In the genomic region with DNA sequence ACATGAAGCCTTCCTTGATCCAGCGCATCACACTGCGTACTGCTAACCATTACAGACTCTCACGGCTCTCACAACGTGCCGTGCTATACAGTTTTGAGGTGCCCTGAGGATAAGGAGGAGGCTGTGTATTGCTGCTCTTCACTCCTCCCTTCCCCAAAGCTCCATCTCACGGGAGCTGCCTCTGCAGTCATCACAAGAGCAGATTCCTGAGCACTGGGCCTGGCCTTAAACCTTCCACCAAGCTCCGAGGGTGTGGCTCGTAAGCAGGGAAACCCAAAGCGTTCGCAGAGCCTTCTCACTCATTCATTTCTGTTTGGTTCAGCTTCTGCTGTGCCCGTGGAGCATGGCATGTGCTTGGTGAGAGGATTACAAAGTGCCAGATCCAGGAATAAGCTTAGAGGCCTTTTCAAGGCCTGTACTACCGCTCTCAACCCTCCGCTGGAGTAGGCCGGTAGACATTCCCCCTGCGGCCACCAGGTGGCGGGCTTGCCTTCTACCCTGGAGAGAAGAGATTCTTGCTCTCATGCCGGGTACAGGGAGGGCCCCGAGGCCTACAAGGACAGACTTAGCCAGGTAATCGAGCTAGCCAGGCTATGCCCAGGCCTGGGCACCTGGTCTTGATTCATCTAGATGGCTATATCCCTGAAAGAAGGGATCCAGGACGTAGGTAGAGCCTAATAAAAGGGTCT, we compare ENCODE assay signal across 8 mouse cellular contexts. TPM values are rescaled to one million over a fixed set of nuclear protein-coding genes. Genes with fewer than 3 reads are reported as not detected.
DNase-seq lines count a peak whose midpoint lies in the region; ATAC-seq and TF ChIP-seq lines count a peak whose summit lies in the region.

No protein-coding gene starts in this region.

- peak overlapping the region; percentile 42 for H3K9ac ChIP-seq in CH12.LX (ENCODE audit: insufficient read depth, low read depth)
- H3K9ac ChIP-seq in forebrain, embryonic 13.5 days, result peak overlapping the region; percentile 60
- peak overlapping the region; percentile 29; the same call in 1 of the 2 replicates for H3K9ac ChIP-seq in liver, embryonic 15.5 days
- H3K9ac ChIP-seq in neural tube, embryonic 14.5 days (replicated peaks; ENCODE audit: low read depth, low read length), result peak overlapping the region; percentile 50

- peaks cover 0 to 28% of the 10 kb centered on the region in 2 experiments; a peak in 2 of 4 replicates for H3K4me1 ChIP-seq in CH12.LX (ENCODE audit: control insufficient read depth in 1 of 2, insufficient read depth in 2 of 2)
- H3K4me1 ChIP-seq in forebrain, embryonic 13.5 days, result no peaks in the 10 kb centered on the region; the same call in none of the 2 replicates
- peaks cover 16% of the 10 kb centered on the region for H3K4me1 ChIP-seq in liver, embryonic 15.5 days (replicated peaks)
- peaks cover 3% of the 10 kb centered on the region; the same call in 1 of the 2 replicates for H3K4me1 ChIP-seq in neural tube, embryonic 14.5 days (ENCODE audit: control insufficient read depth, insufficient read depth, low read length)
- peaks cover 14% of the 10 kb centered on the region for H3K4me1 ChIP-seq in testis, adult 2 months (ENCODE audit: control insufficient read depth, insufficient read depth, low read length)

- no peak for TF ChIP-seq EP300 in CH12.LX (IDR thresholded peaks at IDR 0.05; ENCODE audit: low read length)

- 44% methylated on average over 20 of the region's 20 CpGs for WGBS in forebrain, embryonic 13.5 days
- WGBS in liver, embryonic 15.5 days (ENCODE audit: insufficient replicate concordance), result 42% methylated on average over 20 of the region's 20 CpGs
- WGBS in neural tube, embryonic 14.5 days, result 42% methylated on average over 20 of the region's 20 CpGs

- H3K9me3 ChIP-seq in CH12.LX (replicated peaks; ENCODE audit: low read length), result peaks cover 7% of the 10 kb centered on the region
- no peaks in the 10 kb centered on the region for H3K9me3 ChIP-seq in forebrain, embryonic 13.5 days (replicated peaks)
- H3K9me3 ChIP-seq in liver, embryonic 15.5 days (replicated peaks), result no peaks in the 10 kb centered on the region
- no peaks in the 10 kb centered on the region for H3K9me3 ChIP-seq in neural tube, embryonic 14.5 days (ENCODE audit: control insufficient read depth, low read length)

- intact Hi-C loops in heart, postnatal 10 days (cut with DNase I), result loop anchor here (1.0 to 10.0 kb wide), 4 partner anchors 27 to 318 kb away; partner anchors contain the start of genes H13 and Pdrg1

- no peak overlapping the region for H3K4me3 ChIP-seq in CH12.LX (replicated peaks in 1 of 3; ENCODE audit: low read depth in 2 of 3, low read length in 2 of 3, poor library complexity in 1 of 3)
- no peak overlapping the region for H3K4me3 ChIP-seq in forebrain, embryonic 13.5 days
- H3K4me3 ChIP-seq in liver, embryonic 15.5 days (replicated peaks), result no peak overlapping the region
- H3K4me3 ChIP-seq in neural tube, embryonic 14.5 days (ENCODE audit: low read depth, low read length), result no peak overlapping the region
- H3K4me3 ChIP-seq in testis, adult 2 months (ENCODE audit: control insufficient read depth, low read depth, low read length), result no peak overlapping the region

- H3K79me2 ChIP-seq in CH12.LX (replicated peaks; ENCODE audit: control insufficient read depth, extremely low read depth, insufficient read depth, poor library complexity, severe bottlenecking), result no peaks in the 10 kb centered on the region; the same call in 1 of the 2 replicates

- peak; percentile 82 for ATAC-seq in forebrain, embryonic 13.5 days
- peak; percentile 66 for ATAC-seq in liver, embryonic 15.5 days (ENCODE audit: insufficient read depth)
- ATAC-seq in neural tube, embryonic 14.5 days (ENCODE audit: low read depth), result peak; percentile 78

- peaks cover 74 to 97% of the 10 kb centered on the region in 2 experiments for H3K36me3 ChIP-seq in CH12.LX (replicated peaks in 1 of 2; ENCODE audit: control insufficient read depth in 1 of 2, insufficient read depth in 1 of 2, low read length in 1 of 2)
- H3K36me3 ChIP-seq in forebrain, embryonic 13.5 days (ENCODE audit: poor library complexity, severe bottlenecking), result peaks cover 73% of the 10 kb centered on the region
- H3K36me3 ChIP-seq in liver, embryonic 15.5 days (replicated peaks), result peaks cover 64% of the 10 kb centered on the region
- H3K36me3 ChIP-seq in neural tube, embryonic 14.5 days (ENCODE audit: control insufficient read depth, insufficient read depth, low read length), result peaks cover 31% of the 10 kb centered on the region
- H3K36me3 ChIP-seq in testis, adult 2 months (ENCODE audit: control insufficient read depth, insufficient read depth, low read length), result peaks cover 1% of the 10 kb centered on the region

- dilution Hi-C loops in CH12.LX (cut with MboI; ENCODE audit: extremely low pct_ligation_motif_present, extremely low pct_unique_long_range_greater_than_20kb, low sequenced_read_pairs), result no loop called here

- H3K27ac ChIP-seq in CH12.LX (ENCODE audit: insufficient read depth, low read depth), result peak overlapping the region; percentile 11; the same call in 1 of the 2 replicates
- H3K27ac ChIP-seq in forebrain, embryonic 13.5 days, result peak overlapping the region; percentile 48
- no peak overlapping the region for H3K27ac ChIP-seq in liver, embryonic 15.5 days (replicated peaks)
- 0 out of 2 replicates have a peak overlapping the region, but pooled peaks have one; percentile 11 for H3K27ac ChIP-seq in neural tube, embryonic 14.5 days (ENCODE audit: low read depth, low read length)
- peak overlapping the region; percentile 51; the same call in 1 of the 2 replicates for H3K27ac ChIP-seq in testis, adult 2 months (ENCODE audit: control insufficient read depth, insufficient read depth, low read depth, low read length)

- peak; percentile 87 for TF ChIP-seq RAD21 in CH12.LX (IDR thresholded peaks at IDR 0.05; ENCODE audit: low read depth, low read length)

- peak; percentile 84 to 97 for TF ChIP-seq CTCF in CH12.LX (conservative IDR thresholded peaks at IDR 0.05 in 1 of 2, IDR thresholded peaks at IDR 0.05 in 1 of 2; ENCODE audit: low read depth in 2 of 2, low read length in 2 of 2)
- TF ChIP-seq CTCF in testis, adult 2 months (IDR thresholded peaks at IDR 0.05; ENCODE audit: control insufficient read depth, insufficient read depth, insufficient replicate concordance, low read depth, low read length), result peak; percentile 78; the same call in 1 of the 2 replicates

- peak; percentile 85 for DNase-seq in CH12.LX (ENCODE audit: extremely low read depth)
- DNase-seq in c-Kit-positive CD71-positive TER-119-negative erythroid progenitor cells, embryonic 14.5 days (ENCODE audit: low read depth), result peak; percentile 83
- peak; percentile 94 to 95 for DNase-seq in heart, postnatal 10 days
- peak; percentile 95 to 96 for DNase-seq in kidney, postnatal 4 days

- no peaks in the 10 kb centered on the region for H3K27me3 ChIP-seq in CH12.LX (replicated peaks)
- no peaks in the 10 kb centered on the region for H3K27me3 ChIP-seq in forebrain, embryonic 13.5 days
- H3K27me3 ChIP-seq in liver, embryonic 15.5 days, result no peaks in the 10 kb centered on the region
- H3K27me3 ChIP-seq in neural tube, embryonic 14.5 days (ENCODE audit: control insufficient read depth, insufficient read depth, low read length), result no peaks in the 10 kb centered on the region
- no peaks in the 10 kb centered on the region for H3K27me3 ChIP-seq in testis, adult 2 months (ENCODE audit: control insufficient read depth, insufficient read depth, low read length)

- TF ChIP-seq POLR2A in CH12.LX (IDR thresholded peaks at IDR 0.05; ENCODE audit: low read depth, low read length), result no peak; the same call in none of the 2 replicates
- TF ChIP-seq POLR2A in testis, adult 2 months (IDR thresholded peaks at IDR 0.05; ENCODE audit: control insufficient read depth, low read depth, low read length), result no peak

- in situ Hi-C loops in CH12.LX (cut with MboI; ENCODE audit: low pct_ligation_motif_present, low pct_unique_long_range_greater_than_20kb, low sequenced_read_pairs), result no loop called here

- H3K4me2 ChIP-seq in CH12.LX (ENCODE audit: insufficient read depth, low read depth, poor library complexity, severe bottlenecking), result no peak overlapping the region
- no peak overlapping the region for H3K4me2 ChIP-seq in forebrain, embryonic 13.5 days
- no peak overlapping the region for H3K4me2 ChIP-seq in liver, embryonic 15.5 days
- no peak overlapping the region for H3K4me2 ChIP-seq in neural tube, embryonic 14.5 days (ENCODE audit: low read depth, low read length)

RNA-seq across cellular contexts. Expression of gene Mcts2, which starts 9.8 kb away (rescaled TPM):
- total RNA-seq in CH12.LX (2012; rRNA removed) (3.3 and 5.4 TPM in 2 replicates), CH12.LX (2014; rRNA removed) (0.95 and 1.5 TPM in 2 replicates)
- polyA plus RNA-seq in CH12.LX (2012; ENCODE audit: insufficient read length, low read depth), result 3.2 and 3.8 TPM in 2 replicates
- polyA plus RNA-seq in forebrain, embryonic 13.5 days (2015; fragmentation: Nextera tagmentation; extraction: Ambion mirVana), result 40.0 and 42.2 TPM in 2 replicates
- total RNA-seq in heart, postnatal 10 days (2021), result 10 to 100 TPM; 17.8 to 19.1 TPM
- 12.1 and 12.4 TPM in 2 replicates for polyA plus RNA-seq in liver, embryonic 15.5 days (2015; fragmentation: Nextera tagmentation; extraction: Ambion mirVana)
- 40.2 and 43.8 TPM in 2 replicates for polyA plus RNA-seq in neural tube, embryonic 14.5 days (2014; fragmentation: Nextera tagmentation; extraction: Ambion mirVana)
- polyA plus RNA-seq in testis, adult 2 months (2012; rRNA removed), result 41.8 and 43.6 TPM in 2 replicates

RNA-seq across cellular contexts. Expression of gene H13, which starts 27.4 kb away (rescaled TPM):
- total RNA-seq in CH12.LX (2012; rRNA removed) (137 and 145 TPM in 2 replicates), CH12.LX (2014; rRNA removed) (105 and 116 TPM in 2 replicates)
- 161 and 175 TPM in 2 replicates for polyA plus RNA-seq in CH12.LX (2012; ENCODE audit: insufficient read length, low read depth)
- 131 and 142 TPM in 2 replicates for polyA plus RNA-seq in forebrain, embryonic 13.5 days (2015; fragmentation: Nextera tagmentation; extraction: Ambion mirVana)
- total RNA-seq in heart, postnatal 10 days (2021), result 10 to 100 TPM; 47.6 to 51.4 TPM
- 45.2 and 49.8 TPM in 2 replicates for polyA plus RNA-seq in liver, embryonic 15.5 days (2015; fragmentation: Nextera tagmentation; extraction: Ambion mirVana)
- 156 and 160 TPM in 2 replicates for polyA plus RNA-seq in neural tube, embryonic 14.5 days (2014; fragmentation: Nextera tagmentation; extraction: Ambion mirVana)
- 84.1 and 84.7 TPM in 2 replicates for polyA plus RNA-seq in testis, adult 2 months (2012; rRNA removed)

RNA-seq across cellular contexts. Expression of gene Id1, which starts 39.4 kb away (rescaled TPM):
- total RNA-seq in CH12.LX (2012; rRNA removed) (0.38 and 0.93 TPM in 2 replicates), CH12.LX (2014; rRNA removed) (not detected in 2 replicates)
- polyA plus RNA-seq in CH12.LX (2012; ENCODE audit: insufficient read length, low read depth), result not detected in 2 replicates
- 25.8 and 26.1 TPM in 2 replicates for polyA plus RNA-seq in forebrain, embryonic 13.5 days (2015; fragmentation: Nextera tagmentation; extraction: Ambion mirVana)
- total RNA-seq in heart, postnatal 10 days (2021), result 10 to 100 TPM; 72.9 to 84.2 TPM
- polyA plus RNA-seq in liver, embryonic 15.5 days (2015; fragmentation: Nextera tagmentation; extraction: Ambion mirVana), result 20.5 and 20.9 TPM in 2 replicates
- polyA plus RNA-seq in neural tube, embryonic 14.5 days (2014; fragmentation: Nextera tagmentation; extraction: Ambion mirVana), result 49.9 and 50.4 TPM in 2 replicates
- polyA plus RNA-seq in testis, adult 2 months (2012; rRNA removed), result 5.5 and 12.8 TPM in 2 replicates

RNA-seq across cellular contexts. Expression of gene Cox4i2, which starts 57.4 kb away (rescaled TPM):
- not detected in 2 replicates for total RNA-seq in CH12.LX (2012; rRNA removed)
- total RNA-seq in CH12.LX (2014; rRNA removed), result not detected in 2 replicates
- not detected in 2 replicates for polyA plus RNA-seq in CH12.LX (2012; ENCODE audit: insufficient read length, low read depth)
- polyA plus RNA-seq in forebrain, embryonic 13.5 days (2015; fragmentation: Nextera tagmentation; extraction: Ambion mirVana), result 4.4 and 4.8 TPM in 2 replicates
- 10 to 100 TPM; 17.9 to 22.4 TPM for total RNA-seq in heart, postnatal 10 days (2021)
- polyA plus RNA-seq in liver, embryonic 15.5 days (2015; fragmentation: Nextera tagmentation; extraction: Ambion mirVana), result 1.0 and 1.1 TPM in 2 replicates
- polyA plus RNA-seq in neural tube, embryonic 14.5 days (2014; fragmentation: Nextera tagmentation; extraction: Ambion mirVana), result 3.6 and 4.5 TPM in 2 replicates
- 0.32 and 0.85 TPM in 2 replicates for polyA plus RNA-seq in testis, adult 2 months (2012; rRNA removed)
